8 mouse cellular contexts compared by ENCODE assay signal in the genomic region with DNA sequence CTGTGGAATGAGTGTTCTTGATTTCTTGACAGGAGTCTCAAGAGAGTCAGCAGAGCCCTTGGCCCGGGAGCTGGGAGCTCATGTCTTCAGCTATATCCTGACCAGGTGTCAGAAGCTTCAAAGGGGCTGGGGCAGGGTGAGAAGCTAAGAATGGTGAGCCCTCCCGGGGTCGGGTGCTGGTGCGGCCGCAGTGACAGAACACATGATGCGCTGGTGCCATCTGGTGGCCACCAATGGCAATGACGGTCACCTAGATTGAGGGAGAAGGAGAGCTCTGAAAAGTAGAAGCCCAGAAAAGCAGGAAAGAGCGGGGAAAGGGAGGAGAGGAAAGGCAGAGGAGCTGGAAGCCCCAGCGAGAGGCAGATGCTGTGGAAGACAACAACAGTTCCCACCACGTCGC. TPM values are rescaled to one million over a fixed set of nuclear protein-coding genes. Genes with fewer than 3 reads are reported as not detected.
A peak's percentile ranks its signal among the peaks of the same experiment; 100 is the strongest.
DNase-seq lines count a peak whose midpoint lies in the region; ATAC-seq and TF ChIP-seq lines count a peak whose summit lies in the region.

No protein-coding gene starts in this region.

- intact Hi-C loops in gastrocnemius, adult 2 months (cut with DNase I) = loop anchor here (1.0 kb wide), 1 partner anchor 133 kb away; no protein-coding TSS in a partner anchor

- no peak for TF ChIP-seq EP300 in liver, embryonic 14.5 days (IDR thresholded peaks at IDR 0.05; ENCODE audit: low read depth)

- no peak overlapping the region for H3K27ac ChIP-seq in ES-E14 (ENCODE audit: insufficient read depth, low read depth, low read length, poor library complexity, severe bottlenecking)
- H3K27ac ChIP-seq in cerebellum, adult 2 months (ENCODE audit: insufficient read depth, low read length) = no peak overlapping the region
- peak overlapping the region; percentile 54 for H3K27ac ChIP-seq in gastrocnemius, adult 2 months
- H3K27ac ChIP-seq in kidney, embryonic 16.5 days (ENCODE audit: low read length) = peak overlapping the region; percentile 40
- no peak overlapping the region for H3K27ac ChIP-seq in liver, embryonic 14.5 days
- no peak overlapping the region for H3K27ac ChIP-seq in olfactory bulb, adult 2 months (ENCODE audit: insufficient read depth, low read depth, low read length)

- WGBS in cerebellum, adult 2 months = 4% methylated on average over 11 of the region's 11 CpGs
- 5% methylated on average over 11 of the region's 11 CpGs for WGBS in kidney, embryonic 16.5 days
- 4% methylated on average over 11 of the region's 11 CpGs for WGBS in liver, embryonic 14.5 days (ENCODE audit: insufficient replicate concordance)
- WGBS in olfactory bulb, adult 2 months = 3% methylated on average over 11 of the region's 11 CpGs

- in situ Hi-C loops in ES-E14 (cut with MboI; ENCODE audit: low sequenced_read_pairs in 2 of 2, unreplicated experiment in 2 of 2) = loop anchor here in 1 of 2 experiments (10.0 kb wide), 1 partner anchor 274 kb away; no protein-coding TSS in a partner anchor

- H3K4me2 ChIP-seq in kidney, embryonic 16.5 days (replicated peaks; ENCODE audit: low read depth, low read length) = no peak overlapping the region
- no peak overlapping the region for H3K4me2 ChIP-seq in liver, embryonic 14.5 days (ENCODE audit: low read depth)

- no peaks in the 10 kb centered on the region for H3K27me3 ChIP-seq in cerebellum, adult 2 months (ENCODE audit: control insufficient read depth, insufficient read depth, low read length)
- H3K27me3 ChIP-seq in kidney, embryonic 16.5 days (ENCODE audit: insufficient read depth, low read length) = no peaks in the 10 kb centered on the region
- no peaks in the 10 kb centered on the region for H3K27me3 ChIP-seq in liver, embryonic 14.5 days (ENCODE audit: control insufficient read depth, insufficient read depth, low read length)

- no peaks in the 10 kb centered on the region for H3K36me3 ChIP-seq in ES-E14 (ENCODE audit: control insufficient read depth, insufficient read depth, low read length, poor library complexity, severe bottlenecking)
- no peaks in the 10 kb centered on the region for H3K36me3 ChIP-seq in kidney, embryonic 16.5 days (ENCODE audit: insufficient read depth, low read length)
- H3K36me3 ChIP-seq in liver, embryonic 14.5 days (replicated peaks; ENCODE audit: control insufficient read depth, insufficient read depth, low read depth) = no peaks in the 10 kb centered on the region

- TF ChIP-seq POLR2A in cerebellum, adult 2 months (IDR thresholded peaks at IDR 0.05; ENCODE audit: borderline replicate concordance, insufficient read depth, low read length) = no peak
- no peak for TF ChIP-seq POLR2A in olfactory bulb, adult 2 months (IDR thresholded peaks at IDR 0.05; ENCODE audit: insufficient read depth, low read depth, low read length)

- no peaks in the 10 kb centered on the region for H3K9me3 ChIP-seq in ES-E14 (ENCODE audit: control insufficient read depth, insufficient read depth, low read depth, low read length)
- 0 out of 2 replicates have a peak, but pooled peaks cover 4% of the 10 kb centered on the region for H3K9me3 ChIP-seq in kidney, embryonic 16.5 days (ENCODE audit: low read length)
- H3K9me3 ChIP-seq in liver, embryonic 14.5 days (ENCODE audit: control insufficient read depth, low read length) = no peaks in the 10 kb centered on the region

- no peak overlapping the region for H3K9ac ChIP-seq in ES-E14 (ENCODE audit: insufficient read depth, low read depth, low read length, poor library complexity, severe bottlenecking)
- H3K9ac ChIP-seq in kidney, embryonic 16.5 days (replicated peaks; ENCODE audit: low read length) = no peak overlapping the region; the same call in 1 of the 2 replicates
- H3K9ac ChIP-seq in liver, embryonic 14.5 days (replicated peaks) = no peak overlapping the region

- peaks cover 0 to 2% of the 10 kb centered on the region in 2 experiments; a peak in 1 of 4 replicates for H3K4me1 ChIP-seq in ES-E14 (ENCODE audit: control insufficient read depth in 2 of 2, insufficient read depth in 2 of 2, low read length in 2 of 2, poor library complexity in 1 of 2)
- no peaks in the 10 kb centered on the region for H3K4me1 ChIP-seq in cerebellum, adult 2 months (ENCODE audit: control insufficient read depth, insufficient read depth, low read length)
- peaks cover 7% of the 10 kb centered on the region for H3K4me1 ChIP-seq in kidney, embryonic 16.5 days (ENCODE audit: insufficient read depth, low read length)
- no peaks in the 10 kb centered on the region for H3K4me1 ChIP-seq in liver, embryonic 14.5 days (replicated peaks; ENCODE audit: control insufficient read depth in 2 of 2, insufficient read depth in 2 of 2, low read length in 1 of 2)
- peaks cover 9% of the 10 kb centered on the region for H3K4me1 ChIP-seq in olfactory bulb, adult 2 months (ENCODE audit: control insufficient read depth, insufficient read depth, low read length)

- 0 out of 2 replicates have a peak, but pooled peaks have one; percentile 11 for ATAC-seq in kidney, embryonic 16.5 days (ENCODE audit: low FRiP score, low TSS enrichment)
- ATAC-seq in liver, embryonic 14.5 days (ENCODE audit: insufficient read depth) = no peak

- H3K4me3 ChIP-seq in ES-E14 (ENCODE audit: insufficient read depth in 1 of 2, low read depth in 1 of 2, low read length in 2 of 2, poor library complexity in 1 of 2, severe bottlenecking in 1 of 2) = no peak overlapping the region
- no peak overlapping the region for H3K4me3 ChIP-seq in cerebellum, adult 2 months (replicated peaks; ENCODE audit: insufficient read depth, low read depth, low read length)
- H3K4me3 ChIP-seq in gastrocnemius, adult 2 months = no peak overlapping the region
- H3K4me3 ChIP-seq in kidney, embryonic 16.5 days (ENCODE audit: low read length) = no peak overlapping the region
- no peak overlapping the region for H3K4me3 ChIP-seq in liver, embryonic 14.5 days (ENCODE audit: insufficient read depth in 1 of 2, low read depth in 2 of 2, low read length in 2 of 2)
- no peak overlapping the region for H3K4me3 ChIP-seq in olfactory bulb, adult 2 months (ENCODE audit: insufficient read depth, low read depth, low read length)

- peak; percentile 91 for TF ChIP-seq CTCF in cerebellum, adult 2 months (IDR thresholded peaks at IDR 0.05; ENCODE audit: borderline replicate concordance, insufficient read depth, low read depth, low read length)
- peak; percentile 94 for TF ChIP-seq CTCF in gastrocnemius, adult 2 months (IDR thresholded peaks at IDR 0.05)
- peak; percentile 94 for TF ChIP-seq CTCF in liver, embryonic 14.5 days (IDR thresholded peaks at IDR 0.05; ENCODE audit: low read depth)
- peak; percentile 94 for TF ChIP-seq CTCF in olfactory bulb, adult 2 months (IDR thresholded peaks at IDR 0.05; ENCODE audit: insufficient read depth, low read depth, low read length)

- peak; percentile 67 for DNase-seq in 3134 (ENCODE audit: extremely low read depth, insufficient read length, low spot score)
- peak; percentile 69 for DNase-seq in ES-E14 (ENCODE audit: low read depth, low spot score)
- DNase-seq in cerebellum, adult 2 months = peak; percentile 55 to 78
- peak; percentile 81 for DNase-seq in gastrocnemius, adult 2 months
- DNase-seq in liver, embryonic 14.5 days (ENCODE audit: low read depth in 3 of 3, low spot score in 3 of 3) = peak in 1 of 3 experiments; percentile 30
- DNase-seq in thymus, postnatal 10 days (ENCODE audit: low spot score in 2 of 2) = peak; percentile 44 to 77

TF ChIP-seq in ES-E14, 5 proteins besides CTCF, POLR2A, EP300 and RAD21:
- no peak for TF ChIP-seq CHD2 (IDR thresholded peaks at IDR 0.05; ENCODE audit: low read depth, low read length)
- peak; percentile 96 for TF ChIP-seq ZC3H11A (IDR thresholded peaks at IDR 0.05; ENCODE audit: borderline replicate concordance, low read depth, low read length)

RNA-seq across cellular contexts. Expression of a gene that starts 10.0 kb away (rescaled TPM):
- total RNA-seq in ES-E14 (2012; rRNA removed) = 0.18 and 0.53 TPM in 2 replicates
- 0.26 and 0.55 TPM in 2 replicates for polyA plus RNA-seq in cerebellum, adult 2 months (2012; rRNA removed)
- total RNA-seq in gastrocnemius, adult 2 months (2021) = not detected
- 0.12 TPM in 1 of 2 replicates, not detected in the other for polyA plus RNA-seq in kidney, embryonic 16.5 days (2015; fragmentation: Nextera tagmentation; extraction: Ambion mirVana)
- 0.03 and 0.04 TPM in 2 replicates for polyA plus RNA-seq in liver, embryonic 14.5 days (2012; rRNA removed)
- polyA plus RNA-seq in liver, embryonic 14.5 days (2014; fragmentation: Nextera tagmentation; extraction: Ambion mirVana) = 0.21 TPM in 1 of 2 replicates, not detected in the other
- not detected in 2 replicates for polyA plus RNA-seq in olfactory bulb, adult 2 months (2012; ENCODE audit: insufficient read depth, insufficient read length, low replicate concordance, missing spikeins)

RNA-seq across cellular contexts. Expression of a gene that starts 58.8 kb away (rescaled TPM):
- 108 and 118 TPM in 2 replicates for total RNA-seq in ES-E14 (2012; rRNA removed)
- polyA plus RNA-seq in cerebellum, adult 2 months (2012; rRNA removed) = 68.5 and 68.9 TPM in 2 replicates
- total RNA-seq in gastrocnemius, adult 2 months (2021) = 10 to 100 TPM; 21.5 to 23.9 TPM
- 85.0 and 92.3 TPM in 2 replicates for polyA plus RNA-seq in kidney, embryonic 16.5 days (2015; fragmentation: Nextera tagmentation; extraction: Ambion mirVana)
- 16.3 and 19.4 TPM in 2 replicates for polyA plus RNA-seq in liver, embryonic 14.5 days (2012; rRNA removed)
- 23.6 and 26.7 TPM in 2 replicates for polyA plus RNA-seq in liver, embryonic 14.5 days (2014; fragmentation: Nextera tagmentation; extraction: Ambion mirVana)
- not detected in 2 replicates for polyA plus RNA-seq in olfactory bulb, adult 2 months (2012; ENCODE audit: insufficient read depth, insufficient read length, low replicate concordance, missing spikeins)

Comparison
In these comparisons a context has a peak if more than half of its experiments do, and no peak if none do; other contexts are left out.
1. H3K27ac ChIP-seq: peak in gastrocnemius, adult 2 months (single experiment) and kidney, embryonic 16.5 days (single experiment); none in ES-E14 (single experiment), cerebellum, adult 2 months (single experiment), liver, embryonic 14.5 days (single experiment) and olfactory bulb, adult 2 months (single experiment).
2. Peak in every context shown above with its lines, with median percentiles within 50 percentile points of each other: CTCF ChIP-seq.